Mouse (Mus musculus) megakaryocyte, adult 5-6 weeks (primary cell): ENCODE measurements around the gene Acpp. TPM values are rescaled to one million over a fixed set of nuclear protein-coding genes. Genes with fewer than 3 reads are reported as not detected.
"Not testable (repeated sequence)": the region's sequence is repeated elsewhere in the genome, so short reads cannot be mapped to it uniquely, and the experiment has no call there.

ENCODE experiments used
- ATAC-seq: 2 replicates; pipeline ENCODE4 v1.8.0; 2016; ENCODE audit warnings: mild to moderate bottlenecking, inconsistent platforms; ENCODE audit not compliant: poor library complexity, severe bottlenecking
- total RNA-seq, 2 experiments: library from RNA; stranded (forward) in 1 of 2; stranded (reverse) in 1 of 2; fragments of 153-499, 151-499 nt in 1 of 2; fragments of 221-1000, 200-1000 nt in 1 of 2; gene quantifications; 2 replicates each; pipeline versions ENCODE4 v1.2.3 to v1.2.4; 2015 to 2017

Acpp gene
- 12.8 and 14.8 TPM in 2 replicates for total RNA-seq (2015)
- 10.9 and 17.7 TPM in 2 replicates for total RNA-seq (2017)

- ATAC-seq = peak; percentile 78
These were observed at the start of gene Acpp for GRCm38 (mm10) chr9:104337183-104337931. TSS of gene Acpp (minus strand) at chr9:104337748.

- ATAC-seq = no peak
These were observed 45.1 kb upstream of the Acpp start for GRCm38 (mm10) chr9:104382571-104383170.

DNA sequence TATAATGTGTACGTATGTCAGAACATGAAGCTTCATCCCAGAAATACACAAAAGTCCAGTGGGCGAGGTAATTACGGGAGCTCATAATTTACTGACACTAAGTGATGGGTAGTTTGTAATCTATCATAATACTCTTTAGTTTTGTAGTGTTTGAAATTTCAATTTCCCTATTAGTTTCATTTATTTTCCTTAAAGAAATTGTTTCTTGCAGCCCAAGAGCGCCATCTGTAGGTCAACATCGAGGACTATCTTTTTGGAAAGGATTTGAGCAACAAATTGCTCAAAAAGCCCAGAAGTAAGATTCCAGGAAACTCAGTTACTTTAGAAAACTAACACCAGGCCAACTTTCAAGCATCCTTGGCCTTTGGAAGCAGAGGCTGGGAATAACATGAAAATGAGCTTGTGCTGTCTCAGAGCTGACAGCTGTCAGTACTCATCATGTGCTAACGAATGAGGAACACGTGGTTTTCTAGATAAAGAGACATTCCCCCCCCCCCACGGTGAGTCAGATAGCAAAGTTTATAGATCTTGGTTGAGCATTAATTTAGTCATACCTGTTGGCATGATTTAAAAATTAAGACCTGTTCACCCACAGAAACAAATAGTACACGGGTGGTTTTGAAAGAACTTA is 42.1 kb upstream of the Acpp start:
- ATAC-seq = no peak

GRCm38 (mm10) chr9:104375573-104375972 is 38.0 kb upstream of the Acpp start:
- no peak for ATAC-seq

- peak; percentile 98 for ATAC-seq
These were observed 35.7 kb upstream of the Acpp start for GRCm38 (mm10) chr9:104373253-104373652.

GRCm38 (mm10) chr9:104366983-104367382 is 29.4 kb upstream of the Acpp start:
- no peak for ATAC-seq

DNA sequence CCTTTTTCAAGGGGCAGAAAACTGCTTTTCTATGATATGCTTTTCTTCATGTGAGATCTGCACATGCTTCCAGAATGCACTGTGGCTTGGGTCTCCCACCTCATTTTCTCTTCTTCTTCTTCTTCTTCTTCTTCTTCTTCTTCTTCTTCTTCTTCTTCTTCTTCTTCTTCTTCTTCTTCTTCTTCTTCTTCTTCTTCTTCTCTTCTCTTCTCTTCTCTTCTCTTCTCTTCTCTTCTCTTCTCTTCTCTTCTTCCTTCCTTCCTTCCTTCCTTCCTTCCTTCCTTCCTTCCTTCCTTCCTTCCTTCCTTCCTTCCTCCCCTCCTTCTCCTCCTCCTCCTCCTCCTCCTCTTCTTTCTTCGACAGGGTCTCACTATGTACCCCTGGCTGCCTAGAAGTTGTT is 24.4 kb upstream of the Acpp start:
- not testable (repeated sequence) for ATAC-seq

- no peak for ATAC-seq
These were observed 23.7 kb upstream of the Acpp start for GRCm38 (mm10) chr9:104361073-104361891.

- peak; percentile 45 for ATAC-seq
These were observed 22.8 kb upstream of the Acpp start for GRCm38 (mm10) chr9:104360389-104360788.

- peak; percentile 89 for ATAC-seq
These were observed 18.1 kb upstream of the Acpp start for GRCm38 (mm10) chr9:104355521-104356270.

GRCm38 (mm10) chr9:104344136-104344535 is 6.6 kb upstream of the Acpp start:
- no peak for ATAC-seq

- no peak; the same call in 1 of the 2 replicates for ATAC-seq
These were observed 1.9 kb upstream of the Acpp start for GRCm38 (mm10) chr9:104339483-104339882.

GRCm38 (mm10) chr9:104338489-104339427 is 1.2 kb upstream of the Acpp start:
- peak; percentile 73 for ATAC-seq

DNA sequence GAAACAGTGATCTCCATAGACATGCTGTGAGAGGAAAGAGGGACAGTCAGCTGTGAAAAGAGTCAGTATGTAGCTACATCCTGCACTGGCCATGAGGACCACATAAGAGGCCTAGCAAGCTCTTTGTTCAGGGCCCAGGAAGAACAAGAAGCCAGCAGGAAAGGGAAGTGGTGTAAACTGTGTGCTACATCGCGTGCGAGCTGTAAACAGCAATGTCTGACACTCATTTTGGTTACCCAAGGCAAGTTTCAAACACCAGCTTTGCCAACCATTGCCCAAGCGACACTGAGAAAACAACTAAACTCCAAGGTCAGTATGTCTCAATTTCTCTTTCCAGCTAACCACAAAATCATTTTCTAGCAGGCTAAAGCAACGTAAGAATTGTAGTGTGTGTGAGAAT is 6.2 kb downstream of the Acpp start:
- ATAC-seq = peak; percentile 89

DNA sequence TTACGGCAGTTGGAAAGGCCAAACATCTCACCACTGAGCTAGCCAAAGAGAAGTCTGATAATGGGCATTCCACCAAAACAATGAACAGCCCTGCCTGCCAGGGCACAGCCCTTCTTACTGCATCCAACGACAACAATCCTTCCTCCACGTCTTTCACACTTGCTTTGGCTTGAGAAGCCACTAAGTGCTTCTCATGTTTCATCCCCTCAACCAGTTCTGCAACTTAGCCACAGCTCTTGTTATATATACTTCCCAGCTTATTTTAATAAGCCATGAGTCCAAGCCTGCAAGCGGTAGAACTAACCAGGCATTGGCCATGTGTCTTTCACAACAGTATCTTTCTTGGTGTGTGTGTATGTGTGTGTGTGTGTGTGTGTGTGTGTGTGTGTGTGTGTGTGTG is 8.9 kb downstream of the Acpp start:
- no peak for ATAC-seq

- ATAC-seq = no peak
These were observed 16.0 kb downstream of the Acpp start for GRCm38 (mm10) chr9:104321519-104321918.

GRCm38 (mm10) chr9:104316351-104316750 is 21.2 kb downstream of the Acpp start:
- ATAC-seq = no peak

DNA sequence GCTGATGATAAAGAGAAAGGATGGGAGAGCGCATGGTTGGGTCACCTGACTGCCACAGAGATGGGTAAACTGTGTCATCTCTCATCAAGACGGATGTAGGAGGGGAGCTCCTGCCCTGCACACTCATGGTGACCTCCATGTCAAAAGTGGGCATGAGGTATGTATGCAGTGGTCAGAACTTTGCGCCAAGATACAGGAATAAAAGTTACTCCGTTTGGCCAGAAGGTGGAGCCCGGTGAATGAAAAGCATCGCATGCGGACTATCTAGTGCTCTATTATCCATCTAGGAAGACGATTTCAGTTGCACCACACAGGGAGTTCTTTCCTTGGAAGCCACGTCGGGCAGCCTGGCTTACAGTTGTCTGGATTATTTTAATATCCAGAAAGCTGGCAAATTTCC is 22.0 kb downstream of the Acpp start:
- peak; percentile 64 for ATAC-seq

GRCm38 (mm10) chr9:104306734-104307133 is 30.8 kb downstream of the Acpp start:
- peak; percentile 94 for ATAC-seq
